In the genomic region with DNA sequence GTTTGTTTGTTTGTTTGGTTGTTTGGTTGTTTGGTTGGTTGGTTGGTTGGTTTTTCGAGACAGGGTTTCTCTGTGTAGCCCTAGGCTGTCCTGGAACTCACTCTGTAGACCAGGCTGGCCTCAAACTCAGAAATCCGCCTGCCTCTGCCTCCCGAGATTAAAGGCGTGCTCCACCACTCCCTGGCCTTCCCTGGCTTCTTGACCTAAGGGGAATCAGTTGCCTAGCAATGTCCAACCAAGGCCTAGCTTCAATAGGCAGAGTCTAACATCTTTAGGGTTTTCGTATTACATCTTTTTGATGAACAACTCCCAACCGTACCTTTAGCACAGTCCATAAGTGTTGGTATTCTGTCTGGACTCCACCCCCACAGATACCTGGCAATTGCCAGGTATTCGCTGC, we compare ENCODE assay signal across 7 mouse cellular contexts. TPM values are rescaled to one million over a fixed set of nuclear protein-coding genes. Genes with fewer than 3 reads are reported as not detected.
DNase-seq lines count a peak whose midpoint lies in the region; ATAC-seq and TF ChIP-seq lines count a peak whose summit lies in the region.
"Not testable (repeated sequence)": the region's sequence is repeated elsewhere in the genome, so short reads cannot be mapped to it uniquely, and the experiment has no call there.

No protein-coding gene starts in this region.

- peaks cover 21% of the 10 kb centered on the region for H3K36me3 ChIP-seq in forebrain, embryonic 13.5 days (ENCODE audit: poor library complexity, severe bottlenecking)
- H3K36me3 ChIP-seq in heart, embryonic 16.5 days (ENCODE audit: control insufficient read depth, insufficient read depth), result peaks cover 14% of the 10 kb centered on the region; the same call in 1 of the 2 replicates
- H3K36me3 ChIP-seq in intestine, postnatal 0 days (ENCODE audit: control insufficient read depth, insufficient read depth); neural tube, embryonic 15.5 days: not testable (repeated sequence)
- H3K36me3 ChIP-seq in limb, embryonic 15.5 days, result peaks cover 21% of the 10 kb centered on the region
- peaks cover 30% of the 10 kb centered on the region for H3K36me3 ChIP-seq in midbrain, embryonic 10.5 days

- 83% methylated on average over 7 of the region's 7 CpGs for WGBS in cerebellum, adult 2 months
- 82% methylated on average over 7 of the region's 7 CpGs for WGBS in forebrain, embryonic 13.5 days
- 87% methylated on average over 7 of the region's 7 CpGs for WGBS in heart, embryonic 16.5 days
- 84% methylated on average over 7 of the region's 7 CpGs for WGBS in intestine, postnatal 0 days
- 83% methylated on average over 7 of the region's 7 CpGs for WGBS in limb, embryonic 15.5 days
- 84% methylated on average over 7 of the region's 7 CpGs for WGBS in midbrain, embryonic 10.5 days
- WGBS in neural tube, embryonic 15.5 days, result 86% methylated on average over 7 of the region's 7 CpGs

- not testable (repeated sequence) for TF ChIP-seq CTCF in cerebellum, adult 2 months (IDR thresholded peaks at IDR 0.05; ENCODE audit: borderline replicate concordance, insufficient read depth, low read depth, low read length); intestine, postnatal 0 days (IDR thresholded peaks at IDR 0.05; ENCODE audit: low read depth)

- not testable (repeated sequence) for H3K9ac ChIP-seq in forebrain, embryonic 13.5 days; heart, embryonic 16.5 days (ENCODE audit: low read length); intestine, postnatal 0 days (ENCODE audit: low read depth, low read length); limb, embryonic 15.5 days; neural tube, embryonic 15.5 days (replicated peaks)

- not testable (repeated sequence) for H3K4me1 ChIP-seq in cerebellum, adult 2 months (ENCODE audit: control insufficient read depth, insufficient read depth, low read length); forebrain, embryonic 13.5 days; heart, embryonic 16.5 days (ENCODE audit: control insufficient read depth, insufficient read depth, low read length); intestine, postnatal 0 days (replicated peaks; ENCODE audit: control insufficient read depth, insufficient read depth, low read length); midbrain, embryonic 10.5 days; neural tube, embryonic 15.5 days
- peaks cover 10% of the 10 kb centered on the region for H3K4me1 ChIP-seq in limb, embryonic 15.5 days

- peak overlapping the region; percentile 67 for H3K4me2 ChIP-seq in forebrain, embryonic 13.5 days
- H3K4me2 ChIP-seq in heart, embryonic 16.5 days (ENCODE audit: low read depth, low read length), result peak overlapping the region; percentile 73
- peak overlapping the region; percentile 86 for H3K4me2 ChIP-seq in intestine, postnatal 0 days (replicated peaks; ENCODE audit: low read depth)
- H3K4me2 ChIP-seq in limb, embryonic 15.5 days, result peak overlapping the region; percentile 71
- H3K4me2 ChIP-seq in neural tube, embryonic 15.5 days, result peak overlapping the region; percentile 71

- H3K9me3 ChIP-seq in forebrain, embryonic 13.5 days (replicated peaks); heart, embryonic 16.5 days (replicated peaks; ENCODE audit: control insufficient read depth, low read length); intestine, postnatal 0 days (ENCODE audit: control insufficient read depth); limb, embryonic 15.5 days; midbrain, embryonic 10.5 days (replicated peaks); neural tube, embryonic 15.5 days (replicated peaks): not testable (repeated sequence)

- H3K4me3 ChIP-seq in cerebellum, adult 2 months (replicated peaks; ENCODE audit: insufficient read depth, low read depth, low read length), result peak overlapping the region; percentile 72
- peak overlapping the region; percentile 84 for H3K4me3 ChIP-seq in forebrain, embryonic 13.5 days
- peak overlapping the region; percentile 100 for H3K4me3 ChIP-seq in heart, embryonic 16.5 days (ENCODE audit: low read length)
- H3K4me3 ChIP-seq in intestine, postnatal 0 days (ENCODE audit: low read depth, low read length), result peak overlapping the region; percentile 66; the same call in 1 of the 2 replicates
- peak overlapping the region; percentile 88 for H3K4me3 ChIP-seq in limb, embryonic 15.5 days
- H3K4me3 ChIP-seq in midbrain, embryonic 10.5 days, result peak overlapping the region; percentile 92
- peak overlapping the region; percentile 99 for H3K4me3 ChIP-seq in neural tube, embryonic 15.5 days (replicated peaks)

- not testable (repeated sequence) for H3K27me3 ChIP-seq in cerebellum, adult 2 months (ENCODE audit: control insufficient read depth, insufficient read depth, low read length); forebrain, embryonic 13.5 days; heart, embryonic 16.5 days (ENCODE audit: control insufficient read depth, insufficient read depth, low read length); intestine, postnatal 0 days (replicated peaks; ENCODE audit: control insufficient read depth, insufficient read depth, low read length); limb, embryonic 15.5 days; midbrain, embryonic 10.5 days (ENCODE audit: low read depth, poor library complexity, severe bottlenecking); neural tube, embryonic 15.5 days (replicated peaks)

- not testable (repeated sequence) for H3K27ac ChIP-seq in cerebellum, adult 2 months (ENCODE audit: insufficient read depth, low read length); forebrain, embryonic 13.5 days; heart, embryonic 16.5 days (ENCODE audit: low read length); intestine, postnatal 0 days (ENCODE audit: low read depth, low read length); limb, embryonic 15.5 days; midbrain, embryonic 10.5 days (replicated peaks); neural tube, embryonic 15.5 days (replicated peaks)

- peak; percentile 25 for ATAC-seq in forebrain, embryonic 13.5 days
- not testable (repeated sequence) for ATAC-seq in heart, embryonic 16.5 days (replicated peaks; ENCODE audit: extremely low read depth, insufficient read depth, low FRiP score); intestine, postnatal 0 days; limb, embryonic 15.5 days (ENCODE audit: insufficient number of reproducible peaks, low FRiP score, low TSS enrichment, low read depth)
- ATAC-seq in neural tube, embryonic 15.5 days (ENCODE audit: low FRiP score), result 0 out of 2 replicates have a peak, but pooled peaks have one; percentile 7

- DNase-seq in cerebellum, adult 2 months, result peak; percentile 8 to 16
- not testable (repeated sequence) for DNase-seq in midbrain, embryonic 10.5 days (ENCODE audit: low spot score)

- not testable (repeated sequence) for TF ChIP-seq POLR2A in cerebellum, adult 2 months (IDR thresholded peaks at IDR 0.05; ENCODE audit: borderline replicate concordance, insufficient read depth, low read length)

RNA-seq across cellular contexts. Expression of gene Ltv1, which starts 0.5 kb away (rescaled TPM):
- 23.5 and 25.8 TPM in 2 replicates for polyA plus RNA-seq in cerebellum, adult 2 months (2012; rRNA removed)
- 45.4 and 48.3 TPM in 2 replicates for polyA plus RNA-seq in forebrain, embryonic 13.5 days (2015; fragmentation: Nextera tagmentation; extraction: Ambion mirVana)
- 42.4 and 47.1 TPM in 2 replicates for polyA plus RNA-seq in heart, embryonic 16.5 days (2015; fragmentation: Nextera tagmentation; extraction: Ambion mirVana)
- polyA plus RNA-seq in intestine, postnatal 0 days (2015; fragmentation: Nextera tagmentation; extraction: Ambion mirVana), result 44.1 and 45.5 TPM in 2 replicates
- 70.1 and 74.3 TPM in 2 replicates for polyA plus RNA-seq in limb, embryonic 15.5 days (2015; fragmentation: Nextera tagmentation; extraction: Ambion mirVana)
- 67.1 and 74.0 TPM in 2 replicates for polyA plus RNA-seq in midbrain, embryonic 10.5 days (2016; fragmentation: Nextera tagmentation; extraction: Ambion mirVana)
- polyA plus RNA-seq in neural tube, embryonic 15.5 days (2015; fragmentation: Nextera tagmentation; extraction: Ambion mirVana), result 32.5 and 42.3 TPM in 2 replicates

RNA-seq across cellular contexts. Expression of gene Zc2hc1b, which starts 15.7 kb away (rescaled TPM):
- polyA plus RNA-seq in cerebellum, adult 2 months (2012; rRNA removed), result not detected in 2 replicates
- polyA plus RNA-seq in forebrain, embryonic 13.5 days (2015; fragmentation: Nextera tagmentation; extraction: Ambion mirVana), result not detected in 2 replicates
- polyA plus RNA-seq in heart, embryonic 16.5 days (2015; fragmentation: Nextera tagmentation; extraction: Ambion mirVana), result not detected in 2 replicates
- not detected in 2 replicates for polyA plus RNA-seq in intestine, postnatal 0 days (2015; fragmentation: Nextera tagmentation; extraction: Ambion mirVana)
- not detected in 2 replicates for polyA plus RNA-seq in limb, embryonic 15.5 days (2015; fragmentation: Nextera tagmentation; extraction: Ambion mirVana)
- not detected in 2 replicates for polyA plus RNA-seq in midbrain, embryonic 10.5 days (2016; fragmentation: Nextera tagmentation; extraction: Ambion mirVana)
- polyA plus RNA-seq in neural tube, embryonic 15.5 days (2015; fragmentation: Nextera tagmentation; extraction: Ambion mirVana), result not detected in 2 replicates
